Mouse (Mus musculus) lung, postnatal 14 days (tissue): ENCODE results near the gene Rhox4a.
"Not testable (repeated sequence)": the region's sequence is repeated elsewhere in the genome, so short reads cannot be mapped to it uniquely, and the experiment has no call there.

Experiments used
- DNase-seq: peaks from one replicate; pipeline ENCODE4 v3.0.0; 2021

Rhox4a gene

DNA sequence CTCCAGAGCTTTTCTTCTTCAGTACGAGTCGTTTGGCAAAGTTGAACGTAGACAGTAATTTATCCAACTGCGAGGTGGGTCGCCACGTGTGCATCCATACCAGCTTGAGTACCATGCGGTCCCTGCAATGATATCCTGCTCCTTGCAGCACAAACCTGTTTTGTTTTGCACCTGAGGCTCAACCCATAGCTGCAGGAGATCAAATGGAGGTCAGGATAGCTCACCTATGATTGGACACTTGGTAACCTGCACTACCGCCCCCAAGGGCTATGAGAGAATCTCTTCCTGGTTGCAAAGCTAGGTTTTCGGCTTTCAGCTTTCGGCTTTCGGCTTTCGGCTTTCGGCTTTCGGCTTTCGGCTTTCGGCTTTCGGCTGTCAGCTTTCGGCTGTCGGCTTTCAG lies at the start of gene Rhox4a:
Gene Rhox4a (plus strand): TSS at position 301 of the 400 bp plus-strand sequence.
- not testable (repeated sequence) for DNase-seq

DNA sequence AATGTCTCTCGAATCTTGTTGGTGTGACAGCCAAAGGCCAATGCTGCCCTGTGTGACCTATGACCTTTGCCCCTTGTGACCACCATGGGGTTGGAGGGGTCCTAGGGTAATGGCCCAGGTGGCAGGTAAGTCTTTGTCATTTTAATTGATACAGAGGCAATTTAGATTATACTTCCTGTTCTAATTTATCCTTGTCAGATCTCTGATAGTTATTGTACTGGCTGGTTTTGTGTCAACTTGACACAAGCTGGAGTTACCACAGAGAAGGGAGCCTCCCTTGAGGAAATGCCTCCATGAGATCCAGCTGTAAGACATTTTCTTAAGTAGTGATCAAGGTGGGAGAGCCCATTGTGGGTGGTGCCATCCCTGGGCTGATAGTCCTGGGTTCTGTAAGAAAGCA lies 43.0 kb upstream of the Rhox4a start, which contains the start of gene Rhox1:
Gene Rhox1 (minus strand): TSS at position 101 of the 400 bp plus-strand sequence.
- DNase-seq, result not testable (repeated sequence)

DNA sequence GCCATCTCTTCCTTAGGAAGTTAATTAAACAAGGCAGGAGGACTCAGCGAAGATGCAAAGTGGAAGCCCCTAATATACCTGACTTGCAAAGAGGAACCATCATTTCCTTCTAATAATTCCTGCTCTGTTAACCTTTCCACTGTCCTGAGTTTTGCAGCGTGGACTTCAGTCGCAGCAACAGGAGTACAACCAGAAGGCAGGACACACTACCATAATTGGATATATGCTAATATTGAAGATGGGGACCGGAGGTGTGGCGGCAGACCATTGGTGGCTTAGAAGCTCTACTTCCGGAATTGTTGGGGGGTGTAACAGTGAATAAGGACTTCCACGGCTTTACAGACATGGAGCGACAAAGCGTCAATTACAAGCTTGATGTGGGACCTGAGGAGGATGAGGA lies 20.5 kb upstream of the Rhox4a start, which contains the start of gene Rhox2a:
Gene Rhox2a (plus strand): TSS at position 301 of the 400 bp plus-strand sequence.
- not testable (repeated sequence) for DNase-seq

DNA sequence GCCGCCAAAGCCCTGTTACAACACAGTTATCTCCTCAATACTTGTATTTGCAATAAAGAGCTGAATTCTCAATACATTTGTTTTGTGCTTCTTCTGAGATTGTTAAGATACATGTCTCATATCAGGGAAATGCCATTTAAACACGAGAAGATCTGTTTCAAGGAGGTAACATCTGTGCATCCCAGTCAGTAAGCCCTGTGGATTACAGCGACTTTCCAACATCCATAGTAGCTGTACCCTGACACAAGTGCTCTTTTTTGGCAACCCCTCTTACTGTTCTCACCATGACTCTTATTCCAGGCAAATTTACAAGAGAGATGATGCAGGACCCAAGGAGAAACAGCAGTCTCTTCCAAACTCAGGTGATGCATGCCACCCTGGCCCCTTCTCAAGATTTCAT lies 15.5 kb upstream of the Rhox4a start, which contains the start of gene Rhox3a:
Gene Rhox3a (plus strand): TSS at position 301 of the 400 bp plus-strand sequence.
- not testable (repeated sequence) for DNase-seq
